Mouse (Mus musculus): ENCODE measurements around the gene Coro6.
A peak's percentile ranks its signal among the peaks of the same experiment; 100 is the strongest.

Gene Coro6

GRCm38 (mm10) chr11:77493512-77494343, 31.5 kb downstream of the Coro6 start, which contains the start of gene Git1:
Gene Git1, plus strand, starts transcription at chr11:77493562.
- peak; percentile 60 for DNase-seq (ENCODE audit: low read depth, low spot score)

GRCm38 (mm10) chr11:77494344-77494676, 32.1 kb downstream of the Coro6 start:
- DNase-seq (ENCODE audit: low read depth, low spot score) = no peak

GRCm38 (mm10) chr11:77494782-77495181, 32.6 kb downstream of the Coro6 start:
- no peak for DNase-seq (ENCODE audit: low read depth, low spot score)

- no peak for DNase-seq (ENCODE audit: low read depth, low spot score)
Measured at GRCm38 (mm10) chr11:77495507-77495906, 33.3 kb downstream of the Coro6 start.

GRCm38 (mm10) chr11:77497341-77497756, 35.1 kb downstream of the Coro6 start:
- peak; percentile 95 for DNase-seq (ENCODE audit: low read depth, low spot score)

GRCm38 (mm10) chr11:77497851-77498250, 35.6 kb downstream of the Coro6 start:
- DNase-seq (ENCODE audit: low read depth, low spot score) = peak; percentile 77

- peak; percentile 89 for DNase-seq (ENCODE audit: low read depth, low spot score)
Measured at GRCm38 (mm10) chr11:77498261-77499139, 36.3 kb downstream of the Coro6 start.

GRCm38 (mm10) chr11:77499354-77499753, 37.1 kb downstream of the Coro6 start:
- no peak for DNase-seq (ENCODE audit: low read depth, low spot score)

- peak; percentile 49 for DNase-seq (ENCODE audit: low read depth, low spot score)
Measured at GRCm38 (mm10) chr11:77500361-77501325, 38.4 kb downstream of the Coro6 start.

GRCm38 (mm10) chr11:77501392-77501791, 39.2 kb downstream of the Coro6 start:
- DNase-seq (ENCODE audit: low read depth, low spot score) = peak; percentile 78

GRCm38 (mm10) chr11:77501971-77502370, 39.8 kb downstream of the Coro6 start:
- no peak for DNase-seq (ENCODE audit: low read depth, low spot score)

GRCm38 (mm10) chr11:77502481-77502880, 40.3 kb downstream of the Coro6 start:
- DNase-seq (ENCODE audit: low read depth, low spot score) = no peak

GRCm38 (mm10) chr11:77503511-77503910, 41.3 kb downstream of the Coro6 start:
- DNase-seq (ENCODE audit: low read depth, low spot score) = peak; percentile 83

GRCm38 (mm10) chr11:77504377-77504776, 42.2 kb downstream of the Coro6 start:
- DNase-seq (ENCODE audit: low read depth, low spot score) = no peak

- DNase-seq (ENCODE audit: low read depth, low spot score) = no peak
Measured at GRCm38 (mm10) chr11:77505291-77505980, 43.2 kb downstream of the Coro6 start.

- no peak for DNase-seq (ENCODE audit: low read depth, low spot score)
Measured at GRCm38 (mm10) chr11:77506273-77506672, 44.1 kb downstream of the Coro6 start.

- no peak for DNase-seq (ENCODE audit: low read depth, low spot score)
Measured at GRCm38 (mm10) chr11:77506941-77507340, 44.7 kb downstream of the Coro6 start.

GRCm38 (mm10) chr11:77507426-77507825, 45.2 kb downstream of the Coro6 start:
- no peak for DNase-seq (ENCODE audit: low read depth, low spot score)

GRCm38 (mm10) chr11:77508068-77509021, 46.1 kb downstream of the Coro6 start:
- peak; percentile 91 for DNase-seq (ENCODE audit: low read depth, low spot score)

GRCm38 (mm10) chr11:77511336-77511735, 49.1 kb downstream of the Coro6 start:
- no peak for DNase-seq (ENCODE audit: low read depth, low spot score)
